Mouse (Mus musculus): ENCODE data around the gene Vdac1. TPM values are rescaled to one million over a fixed set of nuclear protein-coding genes. Genes with fewer than 3 reads are reported as not detected.
A peak's percentile ranks its signal among the peaks of the same experiment; 100 is the strongest.

Gene Vdac1
- polyA plus RNA-seq, 2 experiments = 58.9 to 102 TPM

DNA sequence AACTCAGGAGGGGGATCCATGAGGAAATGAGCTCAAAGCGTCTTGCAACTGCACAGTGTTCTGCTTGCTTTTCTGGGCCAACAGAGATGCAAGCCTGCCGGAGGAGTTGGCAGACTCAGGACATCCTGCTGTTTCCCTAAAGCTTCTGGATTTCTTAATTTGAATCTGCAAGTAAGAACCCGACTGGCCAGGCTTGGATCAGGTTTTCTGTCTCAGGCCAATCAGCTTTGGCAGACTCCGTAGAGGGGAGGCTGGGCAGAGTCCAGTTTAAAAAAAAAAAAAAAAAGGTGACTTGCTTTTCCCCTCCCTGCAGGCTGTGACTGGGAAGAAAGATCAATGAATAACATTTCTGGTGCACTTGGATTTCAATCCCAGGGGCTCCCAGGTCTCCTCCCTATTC, 2.1 kb upstream of the Vdac1 start:
- Histone ChIP-seq H3K4me3 (ENCODE audit: insufficient read depth in 1 of 2, low read depth in 2 of 2, low read length in 2 of 2) (peak overlapping the region; percentile 3 to 33; a peak in 1 of 4 replicates), H3K27me3 (ENCODE audit: control insufficient read depth, insufficient read depth, low read length) (no peaks in the 10 kb centered on the region), H3K9me3 (ENCODE audit: control insufficient read depth, low read length) (no peaks in the 10 kb centered on the region; the same call in 1 of the 2 replicates), H3K9ac (replicated peaks) (no peak overlapping the region), H3K27ac (no peak overlapping the region), H3K4me1 (replicated peaks; ENCODE audit: control insufficient read depth in 2 of 2, insufficient read depth in 2 of 2, low read length in 1 of 2) (peaks cover 19% of the 10 kb centered on the region in 2 experiments), H3K36me3 (replicated peaks; ENCODE audit: control insufficient read depth, insufficient read depth, low read depth) (no peaks in the 10 kb centered on the region), H3K4me2 (ENCODE audit: low read depth) (peak overlapping the region; percentile 40)
- DNase-seq (ENCODE audit: low read depth in 3 of 3, low spot score in 3 of 3) (no peak), ATAC-seq (ENCODE audit: insufficient read depth) (no peak)
- WGBS (ENCODE audit: insufficient replicate concordance) = 66% methylated on average over 4 of the region's 4 CpGs
- no peak for TF ChIP-seq CTCF (IDR thresholded peaks at IDR 0.05; ENCODE audit: low read depth)
- no peak for TF ChIP-seq EP300 (IDR thresholded peaks at IDR 0.05; ENCODE audit: low read depth)

- WGBS (ENCODE audit: insufficient replicate concordance) = 10% methylated on average over 22 of the region's 22 CpGs
- peaks cover 23 to 24% of the 10 kb centered on the region in 2 experiments for H3K4me1 ChIP-seq (replicated peaks; ENCODE audit: control insufficient read depth in 2 of 2, insufficient read depth in 2 of 2, low read length in 1 of 2)
- DNase-seq (ENCODE audit: low read depth in 3 of 3, low spot score in 3 of 3) = peak; percentile 56 to 63 (median 57)
Observed at GRCm38 (mm10) chr11:52359686-52360470, 782 bp upstream of the Vdac1 start.

DNA sequence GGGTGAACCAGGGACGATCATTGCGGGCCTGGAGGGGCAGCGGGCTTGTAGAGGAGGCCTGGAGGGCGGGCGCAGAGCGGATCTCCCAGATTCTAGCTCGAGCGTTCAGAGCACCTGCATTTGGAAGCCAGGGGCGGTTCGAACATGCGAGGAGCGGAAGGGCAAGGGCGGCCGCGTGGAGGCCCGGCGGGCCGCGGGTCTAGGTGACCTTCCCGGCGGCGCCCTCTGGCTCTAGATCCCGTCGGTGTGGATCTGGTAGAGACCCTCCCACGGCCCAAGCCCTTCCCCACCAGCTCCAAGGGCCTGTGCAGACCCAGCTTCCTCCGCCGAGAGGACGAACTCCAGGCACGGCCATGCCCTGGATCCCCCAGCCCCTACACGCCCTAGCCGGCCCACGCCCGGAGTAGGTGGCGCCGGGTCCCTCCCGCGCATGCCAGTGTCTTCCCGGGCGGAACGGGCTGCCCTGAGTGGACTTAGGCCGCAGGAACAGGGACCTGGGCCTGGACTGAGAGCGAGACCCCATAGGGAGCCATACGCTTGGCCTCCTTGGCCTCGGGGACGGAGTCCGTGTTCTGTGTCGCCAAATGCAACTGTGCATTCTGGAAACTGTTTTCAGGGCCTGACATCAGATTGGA, 744 bp downstream of the Vdac1 start:
- Histone ChIP-seq H3K4me1 (replicated peaks; ENCODE audit: control insufficient read depth in 2 of 2, insufficient read depth in 2 of 2, low read length in 1 of 2) (peaks cover 26 to 34% of the 10 kb centered on the region in 2 experiments), H3K27me3 (ENCODE audit: control insufficient read depth, insufficient read depth, low read length) (no peaks in the 10 kb centered on the region), H3K4me2 (ENCODE audit: low read depth) (peak overlapping the region; percentile 92), H3K27ac (peak overlapping the region; percentile 56), H3K36me3 (replicated peaks; ENCODE audit: control insufficient read depth, insufficient read depth, low read depth) (no peaks in the 10 kb centered on the region), H3K9ac (replicated peaks) (peak overlapping the region; percentile 84), H3K4me3 (ENCODE audit: insufficient read depth in 1 of 2, low read depth in 2 of 2, low read length in 2 of 2) (peak overlapping the region; percentile 80 to 83), H3K9me3 (ENCODE audit: control insufficient read depth, low read length) (no peaks in the 10 kb centered on the region)
- ATAC-seq (ENCODE audit: insufficient read depth) (peak; percentile 36), DNase-seq (ENCODE audit: low read depth in 3 of 3, low spot score in 3 of 3) (no peak)
- WGBS (ENCODE audit: insufficient replicate concordance) = under 1% methylated on average over 37 of the region's 47 CpGs
- no peak for TF ChIP-seq CTCF (IDR thresholded peaks at IDR 0.05; ENCODE audit: low read depth)

More at GRCm38 (mm10) chr11:52359686-52360470, 782 bp upstream of the Vdac1 start:
- no peaks in the 10 kb centered on the region for H3K9me3 ChIP-seq (ENCODE audit: control insufficient read depth, low read length)
- TF ChIP-seq CTCF (IDR thresholded peaks at IDR 0.05; ENCODE audit: low read depth) (no peak), EP300 (IDR thresholded peaks at IDR 0.05; ENCODE audit: low read depth) (no peak)
- no peaks in the 10 kb centered on the region for H3K36me3 ChIP-seq (replicated peaks; ENCODE audit: control insufficient read depth, insufficient read depth, low read depth)
- no peaks in the 10 kb centered on the region for H3K27me3 ChIP-seq (ENCODE audit: control insufficient read depth, insufficient read depth, low read length)
- H3K27ac ChIP-seq = peak overlapping the region; percentile 70
- ATAC-seq (ENCODE audit: insufficient read depth) = peak; percentile 29
- H3K4me2 ChIP-seq (ENCODE audit: low read depth) = peak overlapping the region; percentile 92
- H3K4me3 ChIP-seq (ENCODE audit: insufficient read depth in 1 of 2, low read depth in 2 of 2, low read length in 2 of 2) = peak overlapping the region; percentile 80 to 83
- H3K9ac ChIP-seq (replicated peaks) = peak overlapping the region; percentile 84

GRCm38 (mm10) chr11:52364376-52364775, 3.7 kb downstream of the Vdac1 start:
- H3K9me3 ChIP-seq (ENCODE audit: control insufficient read depth, low read length) = no peaks in the 10 kb centered on the region
- ATAC-seq (ENCODE audit: insufficient read depth) (no peak), DNase-seq (ENCODE audit: low read depth in 3 of 3, low spot score in 3 of 3) (no peak)
- TF ChIP-seq EP300 (IDR thresholded peaks at IDR 0.05; ENCODE audit: low read depth) (no peak), CTCF (IDR thresholded peaks at IDR 0.05; ENCODE audit: low read depth) (no peak)
- H3K36me3 ChIP-seq (replicated peaks; ENCODE audit: control insufficient read depth, insufficient read depth, low read depth) = no peaks in the 10 kb centered on the region
- peaks cover 25 to 43% of the 10 kb centered on the region in 2 experiments for H3K4me1 ChIP-seq (replicated peaks; ENCODE audit: control insufficient read depth in 2 of 2, insufficient read depth in 2 of 2, low read length in 1 of 2)
- H3K4me3 ChIP-seq (ENCODE audit: insufficient read depth in 1 of 2, low read depth in 2 of 2, low read length in 2 of 2) = no peak overlapping the region
- H3K4me2 ChIP-seq (ENCODE audit: low read depth) = no peak overlapping the region
- no peaks in the 10 kb centered on the region for H3K27me3 ChIP-seq (ENCODE audit: control insufficient read depth, insufficient read depth, low read length)
- no peak overlapping the region for H3K27ac ChIP-seq
- H3K9ac ChIP-seq (replicated peaks) = no peak overlapping the region
- WGBS (ENCODE audit: insufficient replicate concordance) = 70% methylated on average over 2 of the region's 2 CpGs

- Histone ChIP-seq H3K9ac (replicated peaks) (peak overlapping the region; percentile 18; the same call in 1 of the 2 replicates), H3K4me3 (ENCODE audit: insufficient read depth in 1 of 2, low read depth in 2 of 2, low read length in 2 of 2) (no peak overlapping the region), H3K4me1 (replicated peaks; ENCODE audit: control insufficient read depth in 2 of 2, insufficient read depth in 2 of 2, low read length in 1 of 2) (peaks cover 18 to 38% of the 10 kb centered on the region in 2 experiments), H3K27me3 (ENCODE audit: control insufficient read depth, insufficient read depth, low read length) (no peaks in the 10 kb centered on the region), H3K4me2 (ENCODE audit: low read depth) (no peak overlapping the region; the same call in 1 of the 2 replicates), H3K27ac (no peak overlapping the region), H3K36me3 (replicated peaks; ENCODE audit: control insufficient read depth, insufficient read depth, low read depth) (no peaks in the 10 kb centered on the region), H3K9me3 (ENCODE audit: control insufficient read depth, low read length) (no peaks in the 10 kb centered on the region)
- 51% methylated on average over 1 of the region's 1 CpGs for WGBS (ENCODE audit: insufficient replicate concordance)
- ATAC-seq (ENCODE audit: insufficient read depth) = no peak
- TF ChIP-seq EP300 (IDR thresholded peaks at IDR 0.05; ENCODE audit: low read depth) (no peak), CTCF (IDR thresholded peaks at IDR 0.05; ENCODE audit: low read depth) (no peak)
- DNase-seq (ENCODE audit: low read depth in 3 of 3, low spot score in 3 of 3) = no peak
Observed at GRCm38 (mm10) chr11:52365143-52365542, 4.5 kb downstream of the Vdac1 start.

All from liver, embryonic 14.5 days (tissue).